Comparison of ENCODE assay signal across 27 mouse cellular contexts in the genomic region with DNA sequence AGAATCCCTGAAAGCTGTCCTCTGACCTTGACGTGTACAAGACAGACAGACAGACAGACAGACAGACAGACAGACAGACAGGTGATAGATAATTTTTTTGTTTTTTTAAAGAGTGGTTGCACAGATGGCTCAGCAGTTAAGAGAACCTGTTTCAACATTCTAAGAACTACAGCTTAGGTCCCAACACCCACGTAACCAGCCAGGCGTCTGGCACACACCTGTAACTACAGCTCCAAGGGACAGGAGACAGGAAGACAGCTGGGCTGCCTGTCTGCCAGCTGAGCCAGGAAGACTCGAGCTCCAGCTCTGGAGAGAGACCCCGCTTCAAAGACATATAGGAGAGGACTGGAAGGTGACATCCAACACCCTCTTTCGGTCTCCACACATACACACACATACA. TPM values are rescaled to one million over a fixed set of nuclear protein-coding genes. Genes with fewer than 3 reads are reported as not detected.
A peak's percentile ranks its signal among the peaks of the same experiment; 100 is the strongest.
DNase-seq lines count a peak whose midpoint lies in the region; ATAC-seq lines count a peak whose summit lies in the region.
"Had no signal": no experiment of that assay in that cellular context is flagged by ENCODE, and none has a peak within 500 bp of the region (broad histone marks: within the 10 kb centered on the region; RNA-seq: fewer than 3 reads in every experiment).

No protein-coding gene starts in this region.

- H3K27me3 ChIP-seq in midbrain, embryonic 13.5 days: no peaks in the 10 kb centered on the region
- no peaks in the 10 kb centered on the region for H3K27me3 ChIP-seq in midbrain, embryonic 14.5 days (ENCODE audit: control insufficient read depth, insufficient read depth, low read length)
- H3K27me3 ChIP-seq: heart, embryonic 15.5 days; hindbrain, embryonic 13.5 days; limb, embryonic 12.5 days; liver, embryonic 15.5 days; neural tube, embryonic 12.5 days; Patski; stomach, embryonic 15.5 days had no signal

- H3K4me3 ChIP-seq in midbrain, embryonic 13.5 days (replicated peaks): no peak overlapping the region
- H3K4me3 ChIP-seq in midbrain, embryonic 14.5 days (replicated peaks; ENCODE audit: low read depth, low read length): no peak overlapping the region
- H3K4me3 ChIP-seq: erythroblast, embryonic 14.5 days; heart, embryonic 15.5 days; hindbrain, embryonic 13.5 days; left cerebral cortex, adult 2 months; limb, embryonic 12.5 days; liver, embryonic 15.5 days; neural tube, embryonic 12.5 days; stomach, embryonic 15.5 days had no signal

- DNase-seq in frontal cortex, postnatal 14 days (ENCODE audit: low spot score in 2 of 2): no peak
- DNase-seq in midbrain, embryonic 14.5 days: no peak
- peak; percentile 8 for DNase-seq in thymus, postnatal 0 days (ENCODE audit: low spot score)
- DNase-seq in thymus, postnatal 14 days: no peak
- no peak for DNase-seq in right cerebral cortex, adult 2 months (ENCODE audit: low spot score in 2 of 2)
- DNase-seq: cerebellum, adult 11-12 months; cerebellum, adult 9-11 months; gastrocnemius, postnatal 10 days; kidney, adult 11 months; kidney, postnatal 14 days; lung, embryonic 14.5 days; lung, postnatal 14 days; right cerebral cortex, postnatal 14 days; thymus, postnatal 36 days had no signal

- 0 out of 2 replicates have a peak overlapping the region, but pooled peaks have one; percentile 20 for H3K27ac ChIP-seq in midbrain, embryonic 13.5 days
- no peak overlapping the region for H3K27ac ChIP-seq in midbrain, embryonic 14.5 days (replicated peaks; ENCODE audit: low read depth, low read length)
- H3K27ac ChIP-seq: left cerebral cortex, adult 2 months; liver, embryonic 15.5 days; neural tube, embryonic 12.5 days; stomach, embryonic 15.5 days had no signal

- H3K4me2 ChIP-seq in midbrain, embryonic 13.5 days (replicated peaks): no peak overlapping the region
- H3K4me2 ChIP-seq in midbrain, embryonic 14.5 days (ENCODE audit: low read length): no peak overlapping the region
- H3K4me2 ChIP-seq: heart, embryonic 15.5 days; hindbrain, embryonic 13.5 days; limb, embryonic 12.5 days; liver, embryonic 15.5 days; lung, embryonic 14.5 days; neural tube, embryonic 12.5 days; stomach, embryonic 15.5 days had no signal

- no peak overlapping the region for H3K9ac ChIP-seq in midbrain, embryonic 13.5 days (replicated peaks)
- no peak overlapping the region for H3K9ac ChIP-seq in midbrain, embryonic 14.5 days (replicated peaks; ENCODE audit: low read length)
- H3K9ac ChIP-seq: heart, embryonic 15.5 days; hindbrain, embryonic 13.5 days; limb, embryonic 12.5 days; liver, embryonic 15.5 days; lung, embryonic 14.5 days; neural tube, embryonic 12.5 days; stomach, embryonic 15.5 days had no signal

- peaks cover 64% of the 10 kb centered on the region for H3K36me3 ChIP-seq in midbrain, embryonic 13.5 days
- peaks cover 64% of the 10 kb centered on the region for H3K36me3 ChIP-seq in midbrain, embryonic 14.5 days (ENCODE audit: control insufficient read depth, insufficient read depth, low read length)

- H3K4me1 ChIP-seq in midbrain, embryonic 13.5 days (replicated peaks): peaks cover 46% of the 10 kb centered on the region
- H3K4me1 ChIP-seq in midbrain, embryonic 14.5 days (ENCODE audit: control insufficient read depth, insufficient read depth, low read length): peaks cover 14% of the 10 kb centered on the region

- WGBS in midbrain, embryonic 13.5 days: 91% methylated on average over 6 of the region's 6 CpGs
- whole genome bisulfite sequencing in midbrain, embryonic 14.5 days: 84% methylated on average over 6 of the region's 6 CpGs

- 0 out of 2 replicates have a peak, but pooled peaks have one; percentile 39 for ATAC-seq in frontal cortex, adult (ENCODE audit: low TSS enrichment)
- no peak for ATAC-seq in midbrain, embryonic 13.5 days
- ATAC-seq in midbrain, embryonic 14.5 days (ENCODE audit: low FRiP score, low TSS enrichment): no peak
- ATAC-seq: forebrain, embryonic 14.5 days; inflammation-experienced regulatory T-cells, adult 6 months; Patski had no signal

- no peaks in the 10 kb centered on the region for H3K9me3 ChIP-seq in midbrain, embryonic 13.5 days
- H3K9me3 ChIP-seq in midbrain, embryonic 14.5 days (ENCODE audit: control insufficient read depth, low read length): no peaks in the 10 kb centered on the region
- H3K9me3 ChIP-seq: heart, embryonic 15.5 days; hindbrain, embryonic 13.5 days; limb, embryonic 12.5 days; liver, embryonic 15.5 days; neural tube, embryonic 12.5 days; stomach, embryonic 15.5 days had no signal

RNA-seq across cellular contexts. Expression of a gene that starts 38.6 kb away (rescaled TPM):
- polyA plus RNA-seq in midbrain, embryonic 13.5 days (2015; fragmentation: Nextera tagmentation; extraction: Ambion mirVana): 30.5 and 40.7 TPM in 2 replicates
- 37.7 and 47.4 TPM in 2 replicates for polyA plus RNA-seq in midbrain, embryonic 14.5 days (2014; fragmentation: Nextera tagmentation; extraction: Ambion mirVana)
- 6.9 and 9.6 TPM in 2 replicates for polyA plus RNA-seq in thymus, postnatal 0 days (2015; fragmentation: Nextera tagmentation; extraction: Ambion mirVana)
